Mouse (Mus musculus): ENCODE results near the gene Cntn4. TPM values are rescaled to one million over a fixed set of nuclear protein-coding genes. Genes with fewer than 3 reads are reported as not detected.

Cntn4 gene
- polyA plus RNA-seq, 1 experiment from 2014 or later: 6.3 TPM

- 76% methylated on average over 4 of the region's 4 CpGs for WGBS
- Histone ChIP-seq H3K36me3 (ENCODE audit: control insufficient read depth, insufficient read depth, low read length) (no peaks in the 10 kb centered on the region), H3K4me3 (ENCODE audit: low read length) (no peak overlapping the region), H3K9ac (ENCODE audit: low read depth, low read length) (no peak overlapping the region), H3K27ac (ENCODE audit: low read depth, low read length) (no peak overlapping the region), H3K4me1 (ENCODE audit: control insufficient read depth, insufficient read depth, low read length) (no peaks in the 10 kb centered on the region), H3K9me3 (ENCODE audit: control insufficient read depth, low read length) (no peaks in the 10 kb centered on the region), H3K27me3 (ENCODE audit: control insufficient read depth, insufficient read depth, low read length) (no peaks in the 10 kb centered on the region), H3K4me2 (replicated peaks; ENCODE audit: low read depth, low read length) (no peak overlapping the region)
- no peak for ATAC-seq (ENCODE audit: low FRiP score, low TSS enrichment)
Measured at GRCm38 (mm10) chr6:106732563-106732962, 1055.1 kb downstream of the Cntn4 start.

GRCm38 (mm10) chr6:106738229-106738628 is 1060.8 kb downstream of the Cntn4 start:
- Histone ChIP-seq H3K4me1 (ENCODE audit: control insufficient read depth, insufficient read depth, low read length) (no peaks in the 10 kb centered on the region), H3K27me3 (ENCODE audit: control insufficient read depth, insufficient read depth, low read length) (no peaks in the 10 kb centered on the region), H3K4me3 (ENCODE audit: low read length) (no peak overlapping the region), H3K9ac (ENCODE audit: low read depth, low read length) (no peak overlapping the region), H3K4me2 (replicated peaks; ENCODE audit: low read depth, low read length) (no peak overlapping the region), H3K9me3 (ENCODE audit: control insufficient read depth, low read length) (no peaks in the 10 kb centered on the region), H3K36me3 (ENCODE audit: control insufficient read depth, insufficient read depth, low read length) (no peaks in the 10 kb centered on the region), H3K27ac (ENCODE audit: low read depth, low read length) (no peak overlapping the region)
- no peak for ATAC-seq (ENCODE audit: low FRiP score, low TSS enrichment)
- WGBS: 72% methylated on average over 3 of the region's 3 CpGs

- no peak overlapping the region for H3K4me2 ChIP-seq (replicated peaks; ENCODE audit: low read depth, low read length)
- H3K4me3 ChIP-seq (ENCODE audit: low read length): no peak overlapping the region
- H3K4me1 ChIP-seq (ENCODE audit: control insufficient read depth, insufficient read depth, low read length): no peaks in the 10 kb centered on the region
- H3K36me3 ChIP-seq (ENCODE audit: control insufficient read depth, insufficient read depth, low read length): no peaks in the 10 kb centered on the region
- ATAC-seq (ENCODE audit: low FRiP score, low TSS enrichment): no peak
- H3K9ac ChIP-seq (ENCODE audit: low read depth, low read length): no peak overlapping the region
- WGBS: 92% methylated on average over 1 of the region's 1 CpGs
- no peaks in the 10 kb centered on the region for H3K27me3 ChIP-seq (ENCODE audit: control insufficient read depth, insufficient read depth, low read length)
- no peak overlapping the region for H3K27ac ChIP-seq (ENCODE audit: low read depth, low read length)
- H3K9me3 ChIP-seq (ENCODE audit: control insufficient read depth, low read length): no peaks in the 10 kb centered on the region
Measured at GRCm38 (mm10) chr6:106740244-106740825, 1062.9 kb downstream of the Cntn4 start.

- no peak overlapping the region for H3K27ac ChIP-seq (ENCODE audit: low read depth, low read length)
- no peaks in the 10 kb centered on the region for H3K36me3 ChIP-seq (ENCODE audit: control insufficient read depth, insufficient read depth, low read length)
- no peaks in the 10 kb centered on the region for H3K4me1 ChIP-seq (ENCODE audit: control insufficient read depth, insufficient read depth, low read length)
- H3K9ac ChIP-seq (ENCODE audit: low read depth, low read length): no peak overlapping the region
- ATAC-seq (ENCODE audit: low FRiP score, low TSS enrichment): no peak
- 74% methylated on average over 7 of the region's 7 CpGs for WGBS
- no peaks in the 10 kb centered on the region for H3K9me3 ChIP-seq (ENCODE audit: control insufficient read depth, low read length)
- H3K4me3 ChIP-seq (ENCODE audit: low read length): no peak overlapping the region
- no peak overlapping the region for H3K4me2 ChIP-seq (replicated peaks; ENCODE audit: low read depth, low read length)
- H3K27me3 ChIP-seq (ENCODE audit: control insufficient read depth, insufficient read depth, low read length): no peaks in the 10 kb centered on the region
Measured at GRCm38 (mm10) chr6:106743556-106744233, 1066.2 kb downstream of the Cntn4 start.

GRCm38 (mm10) chr6:106745673-106746394 is 1068.4 kb downstream of the Cntn4 start:
- Histone ChIP-seq H3K27ac (ENCODE audit: low read depth, low read length) (no peak overlapping the region), H3K4me1 (ENCODE audit: control insufficient read depth, insufficient read depth, low read length) (no peaks in the 10 kb centered on the region), H3K9me3 (ENCODE audit: control insufficient read depth, low read length) (no peaks in the 10 kb centered on the region)

GRCm38 (mm10) chr6:106747251-106747650 is 1069.8 kb downstream of the Cntn4 start:
- no peak overlapping the region for H3K4me2 ChIP-seq (replicated peaks; ENCODE audit: low read depth, low read length)
- ATAC-seq (ENCODE audit: low FRiP score, low TSS enrichment): no peak

More at GRCm38 (mm10) chr6:106745673-106746394, 1068.4 kb downstream of the Cntn4 start:
- H3K27me3 ChIP-seq (ENCODE audit: control insufficient read depth, insufficient read depth, low read length): no peaks in the 10 kb centered on the region
- 75% methylated on average over 7 of the region's 7 CpGs for WGBS
- H3K36me3 ChIP-seq (ENCODE audit: control insufficient read depth, insufficient read depth, low read length): no peaks in the 10 kb centered on the region
- H3K9ac ChIP-seq (ENCODE audit: low read depth, low read length): no peak overlapping the region
- H3K4me2 ChIP-seq (replicated peaks; ENCODE audit: low read depth, low read length): no peak overlapping the region
- ATAC-seq (ENCODE audit: low FRiP score, low TSS enrichment): no peak
- H3K4me3 ChIP-seq (ENCODE audit: low read length): no peak overlapping the region

GRCm38 (mm10) chr6:106747804-106748203 is 1070.3 kb downstream of the Cntn4 start:
- H3K27me3 ChIP-seq (ENCODE audit: control insufficient read depth, insufficient read depth, low read length): no peaks in the 10 kb centered on the region
- no peaks in the 10 kb centered on the region for H3K9me3 ChIP-seq (ENCODE audit: control insufficient read depth, low read length)
- no peak overlapping the region for H3K4me2 ChIP-seq (replicated peaks; ENCODE audit: low read depth, low read length)
- H3K4me1 ChIP-seq (ENCODE audit: control insufficient read depth, insufficient read depth, low read length): no peaks in the 10 kb centered on the region
- 80% methylated on average over 3 of the region's 3 CpGs for WGBS
- ATAC-seq (ENCODE audit: low FRiP score, low TSS enrichment): no peak
- H3K36me3 ChIP-seq (ENCODE audit: control insufficient read depth, insufficient read depth, low read length): no peaks in the 10 kb centered on the region
- no peak overlapping the region for H3K9ac ChIP-seq (ENCODE audit: low read depth, low read length)
- no peak overlapping the region for H3K4me3 ChIP-seq (ENCODE audit: low read length)
- H3K27ac ChIP-seq (ENCODE audit: low read depth, low read length): no peak overlapping the region

More at GRCm38 (mm10) chr6:106747251-106747650, 1069.8 kb downstream of the Cntn4 start:
- no peak overlapping the region for H3K27ac ChIP-seq (ENCODE audit: low read depth, low read length)
- no peak overlapping the region for H3K4me3 ChIP-seq (ENCODE audit: low read length)
- H3K9ac ChIP-seq (ENCODE audit: low read depth, low read length): no peak overlapping the region
- H3K27me3 ChIP-seq (ENCODE audit: control insufficient read depth, insufficient read depth, low read length): no peaks in the 10 kb centered on the region
- no peaks in the 10 kb centered on the region for H3K36me3 ChIP-seq (ENCODE audit: control insufficient read depth, insufficient read depth, low read length)
- H3K9me3 ChIP-seq (ENCODE audit: control insufficient read depth, low read length): no peaks in the 10 kb centered on the region
- no peaks in the 10 kb centered on the region for H3K4me1 ChIP-seq (ENCODE audit: control insufficient read depth, insufficient read depth, low read length)
- 91% methylated on average over 5 of the region's 5 CpGs for WGBS
